Mouse (Mus musculus) intestine, embryonic 16.5 days (tissue): ENCODE data around the gene Rhbdd2. TPM values are rescaled to one million over a fixed set of nuclear protein-coding genes. Genes with fewer than 3 reads are reported as not detected.
A peak's percentile ranks its signal among the peaks of the same experiment; 100 is the strongest.

ENCODE experiments used
- ATAC-seq: fragments of 200-750 bp; cut with Nextera tagmentation; 2 replicates; pipeline ENCODE4 v1.8.0; 2017; ENCODE audit warnings: moderate TSS enrichment, moderate library complexity
- H3K27ac ChIP-seq: fragments of 300-500 bp; sonication (generic); 2 replicates; pipeline ENCODE4 v1.5.1; 2014; ENCODE audit warnings: mild to moderate bottlenecking, low read length
- H3K27me3 ChIP-seq: fragments of 300-500 bp; sonication (generic); replicated peaks from 2 replicates; pipeline ENCODE4 v1.6.1; 2014; ENCODE audit warnings: low read length, control low read depth, mixed read lengths; ENCODE audit not compliant: control insufficient read depth, insufficient read depth
- H3K36me3 ChIP-seq: fragments of 300-500 bp; sonication (generic); 2 replicates; pipeline ENCODE4 v1.6.1; 2014; ENCODE audit warnings: low read length, control low read depth; ENCODE audit not compliant: control insufficient read depth, insufficient read depth
- H3K4me1 ChIP-seq: fragments of 300-500 bp; sonication (generic); 2 replicates; pipeline ENCODE4 v1.6.1; 2014; ENCODE audit warnings: low read length, control low read depth, mixed read lengths; ENCODE audit not compliant: control insufficient read depth, insufficient read depth
- H3K4me2 ChIP-seq: fragments of 300-500 bp; sonication (generic); 2 replicates; pipeline ENCODE4 v1.6.1; 2014; ENCODE audit warnings: low read depth, low read length, control low read depth
- H3K4me3 ChIP-seq: fragments of 300-500 bp; sonication (generic); 2 replicates; pipeline ENCODE4 v1.5.1; 2014; ENCODE audit warnings: mild to moderate bottlenecking, low read length
- H3K9ac ChIP-seq: fragments of 300-500 bp; sonication (generic); 2 replicates; pipeline ENCODE4 v1.6.1; 2014; ENCODE audit warnings: low read depth, low read length
- H3K9me3 ChIP-seq: fragments of 300-500 bp; sonication (generic); 2 replicates; pipeline ENCODE4 v1.6.1; 2016; ENCODE audit warnings: low read length, control low read depth; ENCODE audit not compliant: control insufficient read depth
- WGBS: fragments of 180-500 bp; shearing (Covaris S2); extraction: QIAGEN DNeasy Blood & Tissue Kit; methylation state at CpG from one replicate; pipeline ENCODE4 v1.1.7; 2014; 5-methylcytosine and 5-hydroxymethylcytosine counted together
- polyA plus RNA-seq: library from polyadenylated mRNA; unstranded; fragments of >200 nt; fragmentation: Nextera tagmentation; extraction: Ambion mirVana; gene quantifications from 2 replicates; pipeline ENCODE4 v1.2.1, GENCODE M21; 2015

Rhbdd2 gene
- polyA plus RNA-seq, 1 experiment from 2014 or later: 32.1 TPM

- Histone ChIP-seq H3K4me1 (peaks cover 29% of the 10 kb centered on the region), H3K27me3 (no peaks in the 10 kb centered on the region), H3K4me3 (no peak overlapping the region), H3K4me2 (no peak overlapping the region), H3K36me3 (no peaks in the 10 kb centered on the region), H3K9ac (no peak overlapping the region), H3K9me3 (no peaks in the 10 kb centered on the region), H3K27ac (peak overlapping the region; percentile 37; the same call in 1 of the 2 replicates)
- WGBS: 62% methylated on average over 4 of the region's 4 CpGs
- no peak for ATAC-seq
Measured at GRCm38 (mm10) chr5:135672509-135672908, 40.1 kb downstream of the Rhbdd2 start.

DNA sequence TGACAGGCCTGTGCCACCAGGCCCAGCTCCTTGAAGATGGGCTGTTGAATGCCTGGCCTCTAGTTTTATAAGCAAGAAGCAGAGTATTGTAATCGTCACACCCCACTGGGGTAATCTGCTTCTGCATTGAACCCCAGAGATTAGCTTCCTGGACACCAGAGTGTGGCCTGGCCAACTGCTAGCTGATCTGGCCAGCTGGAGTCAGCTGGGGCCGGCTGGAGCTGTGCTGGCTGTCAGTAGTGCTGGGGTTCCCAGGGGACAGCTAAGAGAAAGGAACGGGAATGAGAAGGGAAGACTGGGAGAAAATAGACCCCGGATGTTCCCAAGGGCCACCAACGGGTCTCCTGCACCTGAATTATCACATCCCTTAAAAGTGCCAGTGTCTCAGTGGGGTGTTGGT lies 40.6 kb downstream of the Rhbdd2 start:
- Histone ChIP-seq H3K36me3 (no peaks in the 10 kb centered on the region), H3K27ac (peak overlapping the region; percentile 37; the same call in 1 of the 2 replicates), H3K27me3 (no peaks in the 10 kb centered on the region), H3K4me2 (no peak overlapping the region), H3K4me3 (no peak overlapping the region), H3K4me1 (peaks cover 29% of the 10 kb centered on the region), H3K9me3 (no peaks in the 10 kb centered on the region), H3K9ac (no peak overlapping the region)
- no peak for ATAC-seq
- WGBS: 52% methylated on average over 5 of the region's 5 CpGs

- Histone ChIP-seq H3K27ac (0 out of 2 replicates have a peak overlapping the region, but pooled peaks have one; percentile 27), H3K9me3 (no peaks in the 10 kb centered on the region), H3K36me3 (no peaks in the 10 kb centered on the region), H3K9ac (no peak overlapping the region), H3K27me3 (no peaks in the 10 kb centered on the region), H3K4me2 (no peak overlapping the region), H3K4me1 (peaks cover 29% of the 10 kb centered on the region), H3K4me3 (no peak overlapping the region)
- ATAC-seq: peak; percentile 45
- 30% methylated on average over 3 of the region's 3 CpGs for WGBS
Measured at GRCm38 (mm10) chr5:135674349-135674775, 41.9 kb downstream of the Rhbdd2 start.

- no peak overlapping the region for H3K27ac ChIP-seq
- H3K4me2 ChIP-seq: 0 out of 2 replicates have a peak overlapping the region, but pooled peaks have one; percentile 25
- H3K4me1 ChIP-seq: peaks cover 27% of the 10 kb centered on the region
- ATAC-seq: peak; percentile 78
- under 1% methylated on average over 9 of the region's 11 CpGs for WGBS
- H3K27me3 ChIP-seq: no peaks in the 10 kb centered on the region
- no peaks in the 10 kb centered on the region for H3K36me3 ChIP-seq
- peak overlapping the region; percentile 43; the same call in 1 of the 2 replicates for H3K9ac ChIP-seq
- no peaks in the 10 kb centered on the region for H3K9me3 ChIP-seq
- peak overlapping the region; percentile 12; the same call in 1 of the 2 replicates for H3K4me3 ChIP-seq
Measured at GRCm38 (mm10) chr5:135674821-135675220, 42.4 kb downstream of the Rhbdd2 start.

GRCm38 (mm10) chr5:135676696-135677095 lies 44.3 kb downstream of the Rhbdd2 start:
- Histone ChIP-seq H3K9me3 (no peaks in the 10 kb centered on the region), H3K4me1 (peaks cover 23% of the 10 kb centered on the region), H3K36me3 (no peaks in the 10 kb centered on the region), H3K4me2 (no peak overlapping the region), H3K4me3 (no peak overlapping the region), H3K9ac (no peak overlapping the region), H3K27me3 (no peaks in the 10 kb centered on the region), H3K27ac (no peak overlapping the region)
- 74% methylated on average over 3 of the region's 3 CpGs for WGBS
- ATAC-seq: no peak

- no peaks in the 10 kb centered on the region for H3K27me3 ChIP-seq
- H3K4me3 ChIP-seq: no peak overlapping the region
- WGBS: 76% methylated on average over 2 of the region's 2 CpGs
- H3K9me3 ChIP-seq: no peaks in the 10 kb centered on the region
- peaks cover 20% of the 10 kb centered on the region for H3K4me1 ChIP-seq
- no peak overlapping the region for H3K27ac ChIP-seq
- ATAC-seq: no peak
- no peaks in the 10 kb centered on the region for H3K36me3 ChIP-seq
- H3K4me2 ChIP-seq: no peak overlapping the region
- H3K9ac ChIP-seq: no peak overlapping the region
Measured at GRCm38 (mm10) chr5:135677251-135677650, 44.8 kb downstream of the Rhbdd2 start.

DNA sequence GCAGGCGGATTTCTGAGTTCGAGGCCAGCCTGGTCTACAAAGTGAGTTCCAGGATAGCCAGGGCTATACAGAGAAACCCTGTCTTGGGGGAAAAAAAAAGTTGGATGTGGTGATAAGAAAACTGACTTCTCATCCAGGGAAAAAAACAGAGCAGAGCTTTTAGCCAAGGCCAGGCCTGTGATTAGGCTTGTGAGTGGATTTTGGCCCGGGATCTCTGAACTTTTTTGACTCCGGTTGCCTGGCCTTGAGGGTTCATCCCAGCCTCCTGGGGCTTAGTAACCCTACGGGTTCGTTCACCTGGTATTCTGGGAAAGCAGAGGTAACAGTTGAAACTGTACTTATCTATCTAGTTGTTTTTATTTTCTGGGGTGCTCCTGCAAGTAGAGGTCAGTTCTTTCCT lies 46.1 kb downstream of the Rhbdd2 start:
- Histone ChIP-seq H3K4me1 (peaks cover 14% of the 10 kb centered on the region), H3K4me3 (no peak overlapping the region), H3K4me2 (no peak overlapping the region), H3K27me3 (no peaks in the 10 kb centered on the region), H3K36me3 (no peaks in the 10 kb centered on the region), H3K9ac (no peak overlapping the region), H3K9me3 (no peaks in the 10 kb centered on the region), H3K27ac (no peak overlapping the region)
- ATAC-seq: no peak
- 85% methylated on average over 6 of the region's 6 CpGs for WGBS

DNA sequence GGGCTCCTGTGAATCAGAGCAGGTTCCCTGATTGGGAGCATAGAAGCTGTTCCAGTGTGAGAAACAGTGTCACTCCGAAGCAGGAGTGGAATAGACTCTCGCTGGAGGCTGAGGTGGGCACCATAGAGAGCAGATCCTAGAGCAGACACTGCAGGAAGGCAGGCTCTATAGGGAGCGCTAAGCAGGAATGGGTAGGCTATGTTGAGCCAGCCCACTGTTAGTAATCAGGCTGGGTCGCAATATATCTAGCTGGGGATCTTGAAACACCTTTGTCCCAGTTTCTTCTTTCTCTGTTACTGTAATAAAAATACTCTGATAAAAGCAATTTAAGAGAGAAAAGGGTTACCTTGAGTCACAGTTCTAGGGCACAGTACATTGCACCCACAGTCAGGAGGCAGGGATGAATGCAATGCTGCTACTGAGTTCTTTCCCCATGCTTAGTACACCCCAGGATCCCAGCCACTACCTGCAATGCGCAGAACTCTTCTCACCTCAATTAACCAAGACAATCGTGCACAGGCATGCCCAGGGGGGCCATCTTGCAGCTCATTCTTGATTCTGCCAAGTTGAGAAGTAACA lies 48.6 kb downstream of the Rhbdd2 start:
- Histone ChIP-seq H3K4me3 (no peak overlapping the region), H3K4me2 (no peak overlapping the region), H3K9me3 (no peaks in the 10 kb centered on the region), H3K36me3 (no peaks in the 10 kb centered on the region), H3K9ac (no peak overlapping the region), H3K27ac (peak overlapping the region; percentile 77), H3K4me1 (peaks cover 6% of the 10 kb centered on the region), H3K27me3 (no peaks in the 10 kb centered on the region)
- peak; percentile 82 for ATAC-seq
- WGBS: 70% methylated on average over 6 of the region's 6 CpGs

- no peaks in the 10 kb centered on the region for H3K9me3 ChIP-seq
- H3K27me3 ChIP-seq: no peaks in the 10 kb centered on the region
- WGBS: 94% methylated on average over 5 of the region's 5 CpGs
Measured at GRCm38 (mm10) chr5:135682009-135682408, 49.6 kb downstream of the Rhbdd2 start.

More at GRCm38 (mm10) chr5:135682009-135682408, 49.6 kb downstream of the Rhbdd2 start:
- Histone ChIP-seq H3K4me1 (peaks cover 6% of the 10 kb centered on the region), H3K9ac (no peak overlapping the region), H3K27ac (no peak overlapping the region), H3K36me3 (no peaks in the 10 kb centered on the region), H3K4me3 (no peak overlapping the region), H3K4me2 (no peak overlapping the region)
- no peak for ATAC-seq
